Mouse (Mus musculus) stomach, postnatal 0 days (tissue): ENCODE results near the gene 1700013F07Rik. TPM values are rescaled to one million over a fixed set of nuclear protein-coding genes. Genes with fewer than 3 reads are reported as not detected.
"Not testable (repeated sequence)": the region's sequence is repeated elsewhere in the genome, so short reads cannot be mapped to it uniquely, and the experiment has no call there.

Source experiments
- ATAC-seq: fragments of 200-750 bp; cut with Nextera tagmentation; 2 replicates; pipeline ENCODE4 v1.8.0; 2017; ENCODE audit not compliant: low FRiP score, low TSS enrichment
- DNase-seq: peaks from one replicate; pipeline ENCODE4 v3.0.0-alpha.2; 2016; ENCODE audit warnings: low spot score
- H3K27ac ChIP-seq: fragments of 300-500 bp; sonication (generic); replicated peaks from 2 replicates; pipeline ENCODE4 v1.5.1; 2014; ENCODE audit warnings: mild to moderate bottlenecking, control low read depth
- H3K27me3 ChIP-seq: fragments of 300-500 bp; sonication (generic); 2 replicates; pipeline ENCODE4 v1.6.1; 2014; ENCODE audit warnings: low read length; ENCODE audit not compliant: control insufficient read depth, insufficient read depth
- H3K36me3 ChIP-seq: fragments of 300-500 bp; sonication (generic); 2 replicates; pipeline ENCODE4 v1.6.1; 2014; ENCODE audit warnings: low read length, mixed read lengths; ENCODE audit not compliant: control insufficient read depth, insufficient read depth
- H3K4me1 ChIP-seq: fragments of 300-500 bp; sonication (generic); replicated peaks from 2 replicates; pipeline ENCODE4 v1.6.1; 2014; ENCODE audit warnings: antibody characterized with exemption; ENCODE audit not compliant: control insufficient read depth, insufficient read depth
- H3K4me2 ChIP-seq: fragments of 300-500 bp; sonication (generic); replicated peaks from 2 replicates; pipeline ENCODE4 v1.6.1; 2014; ENCODE audit warnings: low read depth, mild to moderate bottlenecking, control low read depth, moderate library complexity
- H3K4me3 ChIP-seq: fragments of 300-500 bp; sonication (generic); 2 replicates; pipeline ENCODE4 v1.5.1; 2014; ENCODE audit warnings: low read depth, low read length, control low read depth
- H3K9ac ChIP-seq: fragments of 300-500 bp; sonication (generic); 2 replicates; pipeline ENCODE4 v1.6.1; 2014; ENCODE audit warnings: mild to moderate bottlenecking, low read length, control low read depth, mixed read lengths
- H3K9me3 ChIP-seq: fragments of 300-500 bp; sonication (generic); 2 replicates; pipeline ENCODE4 v1.6.1; 2016; ENCODE audit warnings: low read length; ENCODE audit not compliant: control insufficient read depth
- CTCF ChIP-seq: IDR thresholded peaks from 2 replicates; pipeline ENCODE4 v1.5.1; 2016; ENCODE audit warnings: antibody characterized with exemption, low read depth, mild to moderate bottlenecking, moderate library complexity
- EP300 ChIP-seq: optimal IDR thresholded peaks from 2 replicates; pipeline ENCODE3; 2016; ENCODE audit warnings: antibody characterized with exemption
- WGBS: fragments of 180-500 bp; shearing (Covaris S2); extraction: QIAGEN DNeasy Blood & Tissue Kit; methylation state at CpG from one replicate; pipeline ENCODE4 v1.1.7; 2014; 5-methylcytosine and 5-hydroxymethylcytosine counted together
- polyA plus RNA-seq: library from polyadenylated mRNA; unstranded; fragments of >200 nt; fragmentation: Nextera tagmentation; extraction: Ambion mirVana; gene quantifications from 2 replicates; pipeline ENCODE4 v1.2.1, GENCODE M21; 2015

Gene 1700013F07Rik
- polyA plus RNA-seq, 1 experiment from 2014 or later, result 0.34 TPM

DNA sequence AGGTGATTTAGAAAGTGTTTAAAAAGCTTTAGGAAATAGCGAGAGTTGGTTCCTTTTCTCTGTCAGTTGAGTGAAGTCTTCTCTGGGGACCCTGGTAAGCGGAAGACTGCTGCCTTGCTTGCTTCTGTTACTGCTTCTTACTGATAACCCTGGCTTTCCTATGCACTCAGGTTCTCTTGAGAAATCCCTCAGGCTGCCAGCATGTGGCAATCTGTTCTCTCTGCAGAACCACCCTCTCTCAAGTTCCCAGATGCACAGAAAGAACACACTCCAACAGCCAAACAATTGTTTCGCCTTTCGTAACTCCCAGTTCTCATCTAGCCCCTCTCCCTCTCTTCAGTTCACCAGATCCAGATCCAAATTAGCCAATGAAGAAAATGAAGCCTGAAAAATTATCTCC is 23.9 kb downstream of the 1700013F07Rik start:
- DNase-seq, result no peak
- ATAC-seq, result no peak
- Histone ChIP-seq H3K4me1 (peaks cover 4% of the 10 kb centered on the region; the same call in 1 of the 2 replicates), H3K4me3 (no peak overlapping the region), H3K4me2 (no peak overlapping the region), H3K27ac (no peak overlapping the region), H3K9me3 (no peaks in the 10 kb centered on the region), H3K9ac (no peak overlapping the region), H3K27me3 (no peaks in the 10 kb centered on the region), H3K36me3 (peaks cover 13% of the 10 kb centered on the region)
- TF ChIP-seq EP300 (no peak), CTCF (no peak)
- 92% methylated on average over 4 of the region's 4 CpGs for WGBS

DNA sequence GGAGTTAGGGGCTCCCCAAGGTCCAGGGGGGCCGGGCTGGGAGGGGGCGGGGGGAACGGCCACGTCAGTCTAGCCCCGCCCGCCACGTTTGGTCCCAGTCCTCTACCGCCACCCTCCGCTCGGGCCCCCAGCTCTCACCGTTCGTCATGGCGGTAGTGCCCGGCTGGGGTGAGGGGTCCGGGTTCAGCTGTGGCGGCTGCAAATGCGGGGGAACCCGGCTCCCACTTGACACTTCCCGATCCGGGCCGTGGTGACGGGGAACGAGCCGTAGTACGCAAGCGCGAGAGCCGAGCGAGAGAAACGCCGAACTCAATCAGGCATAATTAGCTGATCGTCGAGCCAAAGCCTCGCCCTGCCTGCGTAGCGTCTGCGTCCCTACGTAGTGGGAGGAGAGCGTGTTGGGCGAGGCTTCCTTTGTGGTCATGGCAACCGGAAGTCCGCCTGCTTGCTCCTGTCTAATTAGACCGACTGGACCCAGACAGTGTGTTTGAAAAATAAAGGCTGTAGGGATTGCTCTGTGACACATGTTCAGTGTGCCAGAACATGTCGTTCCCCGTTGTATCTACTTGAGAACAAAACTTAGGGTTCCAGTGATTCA is 28.3 kb downstream of the 1700013F07Rik start, which contains the start of gene Tmem167b:
Gene Tmem167b, minus strand, starts transcription at position 334 of the 598 bp plus-strand sequence.
- peak; percentile 98 for ATAC-seq
- peak within 1 kb of the TSS; percentile 89 for H3K9ac ChIP-seq
- WGBS, result under 1% methylated on average over 44 of the region's 45 CpGs

DNA sequence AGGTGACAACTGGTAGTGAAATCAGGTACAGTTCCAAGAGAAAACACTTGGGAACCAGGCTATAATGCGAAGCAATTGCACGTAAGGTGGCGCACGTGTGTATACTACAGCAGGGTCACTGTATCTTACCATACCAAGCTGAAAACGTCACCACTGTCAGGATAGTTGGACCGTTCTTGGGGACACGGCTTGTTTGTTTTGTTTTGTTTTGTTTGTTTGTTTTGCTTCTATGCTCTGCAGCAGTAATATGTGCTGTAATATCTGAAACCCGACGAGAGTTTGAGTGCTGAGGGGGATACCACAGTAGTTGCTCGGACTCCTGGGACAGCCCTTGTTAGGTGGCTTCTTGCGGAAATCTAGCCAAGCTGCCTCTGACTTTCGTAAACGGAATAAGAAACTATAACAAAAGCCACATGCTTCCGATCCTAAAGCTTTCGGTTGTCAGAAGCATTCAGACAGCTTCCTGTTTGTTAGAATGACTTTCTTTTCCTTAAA is 28.9 kb downstream of the 1700013F07Rik start:
- peak overlapping the region; percentile 47 for H3K9ac ChIP-seq
- DNase-seq (peak; percentile 60), ATAC-seq (peak; percentile 72)
- peak; percentile 62 for TF ChIP-seq CTCF
- TF ChIP-seq EP300, result no peak
- H3K27ac ChIP-seq, result peak overlapping the region; percentile 93
- WGBS, result 2% methylated on average over 15 of the region's 15 CpGs
- H3K4me3 ChIP-seq, result peak overlapping the region; percentile 88
- H3K4me1 ChIP-seq, result peaks cover 4% of the 10 kb centered on the region; the same call in 1 of the 2 replicates
- no peaks in the 10 kb centered on the region for H3K27me3 ChIP-seq
- peak overlapping the region; percentile 75 for H3K4me2 ChIP-seq
- H3K9me3 ChIP-seq, result no peaks in the 10 kb centered on the region
- H3K36me3 ChIP-seq, result peaks cover 12% of the 10 kb centered on the region

More for the DNA sequence above, 28.3 kb downstream of the 1700013F07Rik start, which contains the start of gene Tmem167b:
- Histone ChIP-seq H3K4me2 (peak within 1 kb of the TSS; percentile 75), H3K9me3 (no peaks in the 10 kb centered on the region), H3K27ac (peak within 1 kb of the TSS; percentile 93), H3K27me3 (no peaks in the 10 kb centered on the region), H3K36me3 (peaks cover 13% of the 10 kb centered on the region), H3K4me1 (peaks cover 4% of the 10 kb centered on the region; the same call in 1 of the 2 replicates), H3K4me3 (peak within 1 kb of the TSS; percentile 88)
- peak; percentile 96 for DNase-seq
- TF ChIP-seq EP300 (no peak), CTCF (peak; percentile 33)

DNA sequence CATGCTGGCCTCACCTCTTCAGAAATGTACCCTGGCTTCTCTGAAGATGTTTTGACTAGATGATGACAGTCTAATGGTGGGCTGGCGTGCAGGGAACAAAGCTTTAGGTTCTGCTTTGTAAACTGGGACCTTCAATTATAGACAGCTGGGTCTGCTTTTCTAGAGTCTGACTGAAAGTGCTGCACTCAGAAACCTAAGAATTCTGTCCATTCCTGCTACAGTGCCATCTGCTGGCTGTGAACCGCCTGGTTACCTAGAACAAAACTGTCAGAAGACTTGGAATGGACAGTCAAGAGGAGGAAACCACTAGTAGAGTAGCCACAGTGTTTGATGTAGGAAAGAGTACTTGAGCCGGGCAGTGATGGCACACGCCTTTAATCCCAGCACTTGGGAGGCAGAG is 29.4 kb downstream of the 1700013F07Rik start:
- 3% methylated on average over 4 of the region's 4 CpGs for WGBS
- no peaks in the 10 kb centered on the region for H3K9me3 ChIP-seq
- TF ChIP-seq EP300 (no peak), CTCF (peak; percentile 92)
- peak overlapping the region; percentile 47 for H3K9ac ChIP-seq
- peak overlapping the region; percentile 88 for H3K4me3 ChIP-seq
- peak; percentile 18; the same call in 1 of the 2 replicates for ATAC-seq
- H3K4me2 ChIP-seq, result peak overlapping the region; percentile 75
- H3K27ac ChIP-seq, result peak overlapping the region; percentile 93
- H3K36me3 ChIP-seq, result peaks cover 8% of the 10 kb centered on the region
- DNase-seq, result peak; percentile 85
- H3K4me1 ChIP-seq, result peaks cover 4% of the 10 kb centered on the region; the same call in 1 of the 2 replicates
- no peaks in the 10 kb centered on the region for H3K27me3 ChIP-seq

DNA sequence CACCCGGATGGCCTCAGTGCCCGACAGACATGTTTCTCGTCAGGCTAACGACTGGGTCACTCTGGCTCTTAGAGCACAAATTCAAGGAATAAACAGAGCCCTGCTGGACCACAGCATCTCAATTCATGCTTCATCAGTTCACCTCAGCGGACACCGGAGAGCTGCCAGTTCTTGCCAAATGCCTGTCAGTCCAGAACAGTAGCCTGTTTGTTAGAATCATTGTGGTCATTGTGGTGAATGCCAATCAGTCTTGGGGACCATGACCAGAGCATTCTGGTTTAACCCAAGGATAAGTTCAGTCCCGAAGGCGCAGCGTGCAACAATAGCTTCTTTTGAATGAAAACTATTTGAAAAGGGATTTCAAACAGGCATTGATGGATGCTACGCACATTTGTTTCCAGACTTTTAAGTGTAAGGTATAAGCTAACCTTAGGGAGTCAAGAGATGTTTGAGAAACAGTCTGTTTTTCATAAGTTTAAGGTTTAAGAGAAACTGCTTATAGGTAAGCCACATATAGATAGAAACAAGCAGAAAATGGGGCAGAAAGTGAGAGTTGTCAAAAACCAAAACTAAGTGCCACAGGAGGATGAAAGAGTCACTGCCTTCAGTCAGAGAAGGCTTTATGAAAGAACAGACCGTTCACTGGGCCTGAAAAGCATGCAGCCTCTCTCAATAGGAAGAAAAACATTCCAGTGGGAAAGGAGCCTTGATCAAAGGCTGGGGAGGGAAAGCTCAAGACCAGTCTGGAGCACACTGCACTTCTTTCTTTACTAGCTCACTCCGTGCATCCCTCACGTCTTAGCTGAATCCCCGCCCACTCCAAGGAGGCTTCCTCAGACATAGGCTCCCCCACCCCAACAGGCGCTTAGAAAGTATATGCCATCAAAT is 34.3 kb downstream of the 1700013F07Rik start:
- TF ChIP-seq EP300 (no peak), CTCF (no peak)
- Histone ChIP-seq H3K4me1 (0 out of 2 replicates have a peak, but pooled peaks cover 2% of the 10 kb centered on the region), H3K9me3 (no peaks in the 10 kb centered on the region), H3K27me3 (no peaks in the 10 kb centered on the region), H3K27ac (no peak overlapping the region), H3K4me2 (no peak overlapping the region), H3K9ac (no peak overlapping the region), H3K36me3 (no peaks in the 10 kb centered on the region), H3K4me3 (no peak overlapping the region)
- no peak for DNase-seq
- no peak for ATAC-seq
- WGBS, result 54% methylated on average over 15 of the region's 15 CpGs

DNA sequence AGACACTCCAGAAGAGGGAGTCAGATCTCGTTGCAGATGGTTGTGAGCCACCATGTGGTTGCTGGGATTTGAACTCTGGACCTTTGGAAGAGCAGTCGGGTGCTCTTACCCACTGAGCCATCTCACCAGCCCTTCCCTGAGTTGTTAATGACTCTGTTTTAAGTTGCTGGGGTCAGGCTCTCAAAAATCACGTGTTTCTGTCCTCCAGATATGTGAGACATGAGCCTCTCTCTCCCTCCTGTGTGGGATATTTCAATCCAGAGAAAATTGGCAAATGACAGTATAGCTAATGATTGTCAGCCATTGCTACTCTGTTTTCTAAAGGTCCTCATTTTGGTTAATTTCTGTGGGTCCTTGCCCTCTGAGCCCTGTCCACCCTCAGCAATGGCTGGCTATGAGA is 35.7 kb downstream of the 1700013F07Rik start:
- H3K4me1 ChIP-seq, H3K4me2 ChIP-seq, DNase-seq, H3K4me3 ChIP-seq, H3K9ac ChIP-seq, H3K9me3 ChIP-seq, H3K36me3 ChIP-seq, ATAC-seq, H3K27ac ChIP-seq, H3K27me3 ChIP-seq: not testable (repeated sequence)
- WGBS, result 42% methylated on average over 3 of the region's 3 CpGs
